Mouse (Mus musculus): ENCODE measurements around the gene Ccdc106.

DNA sequence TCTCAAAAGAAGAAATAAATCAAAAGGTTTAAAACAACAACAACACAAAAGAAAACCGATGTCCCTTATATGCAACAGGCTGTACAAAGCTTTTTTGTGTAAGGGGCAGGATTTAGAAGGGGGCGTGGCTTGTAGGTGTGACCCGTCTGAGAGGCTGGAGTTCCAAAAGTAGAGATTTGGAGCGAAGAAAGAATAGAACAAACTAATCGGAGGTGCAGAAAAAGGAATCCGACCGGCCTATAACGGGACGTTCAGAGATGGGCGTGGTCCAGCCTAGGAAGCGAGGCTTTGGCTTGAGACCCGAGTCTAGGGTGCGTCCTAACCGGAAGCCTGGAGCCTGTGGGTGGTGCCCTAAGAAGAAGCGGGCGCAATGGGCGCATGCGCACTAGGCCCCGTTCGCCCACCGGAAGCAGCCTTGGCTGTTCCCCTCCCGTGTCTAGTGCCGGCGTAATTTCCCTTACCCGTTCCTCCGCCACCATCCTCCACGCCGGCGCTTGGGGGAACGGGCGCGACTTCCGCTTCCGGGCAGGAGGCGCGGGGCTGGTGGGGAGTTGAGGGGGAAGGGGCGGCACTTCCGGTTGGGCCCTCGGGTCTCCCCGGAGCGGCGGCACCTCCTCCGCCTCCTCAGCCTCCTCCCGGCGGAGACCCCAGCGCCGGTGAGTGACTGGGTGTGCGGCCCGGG, at the start of gene Ccdc106, which contains the start of gene Zfp865:
- no peak for TF ChIP-seq CTCF (IDR thresholded peaks at IDR 0.05; ENCODE audit: borderline replicate concordance, insufficient read depth, low read depth, low read length)
- peak; percentile 50; the same call in 1 of the 2 replicates for TF ChIP-seq POLR2A (IDR thresholded peaks at IDR 0.05; ENCODE audit: borderline replicate concordance, insufficient read depth, low read length)

All from cerebellum, adult 2 months (tissue).